Mouse (Mus musculus): ENCODE results near the gene Lpar1. TPM values are rescaled to one million over a fixed set of nuclear protein-coding genes. Genes with fewer than 3 reads are reported as not detected.

The Lpar1 gene
- polyA plus RNA-seq (2012; rRNA removed): 1.0 and 1.3 TPM in 2 replicates

GRCm38 (mm10) chr4:58553631-58554358 lies at the start of gene Lpar1:
Gene Lpar1 (minus strand): TSS chr4:58553898.

Other genes starting within 250 kb of the Lpar1 start
- 0.01 and 0.03 TPM in 2 replicates for gene Olfr267, start 233.8 kb upstream of the Lpar1 start, polyA plus RNA-seq (2012; rRNA removed)